Mouse (Mus musculus) midbrain, embryonic 11.5 days (tissue): ENCODE measurements at regions not wholly inside any gene's neighbourhood (a gene's known extent, or its start where the extent isn't known, plus 50 kb on each side); places are given as distances from the start of the nearest gene placed in this dataset.

Experiments used
- ATAC-seq: fragments of 200-750 bp; cut with Nextera tagmentation; 2 replicates; pipeline ENCODE4 v1.8.0; 2017; ENCODE audit warnings: moderate TSS enrichment, moderate library complexity; ENCODE audit not compliant: low FRiP score
- DNase-seq: peaks from one replicate; pipeline ENCODE4 v3.0.0; 2015; ENCODE audit warnings: low spot score; ENCODE audit errors: missing footprints
- H3K27ac ChIP-seq: fragments of 300-500 bp; sonication (generic); 2 replicates; pipeline ENCODE4 v1.5.1; 2014; ENCODE audit warnings: low read depth, low read length
- H3K27me3 ChIP-seq: fragments of 300-500 bp; sonication (generic); 2 replicates; pipeline ENCODE4 v1.6.1; 2014; ENCODE audit warnings: mild to moderate bottlenecking, low read length, moderate library complexity, mixed read lengths; ENCODE audit not compliant: control insufficient read depth, insufficient read depth
- H3K36me3 ChIP-seq: fragments of 300-500 bp; sonication (generic); 2 replicates; pipeline ENCODE4 v1.6.1; 2014; ENCODE audit warnings: mild to moderate bottlenecking, low read length, moderate library complexity, mixed read lengths; ENCODE audit not compliant: control insufficient read depth, insufficient read depth
- H3K4me1 ChIP-seq: fragments of 300-500 bp; sonication (generic); 2 replicates; pipeline ENCODE4 v1.6.1; 2014; ENCODE audit warnings: low read length; ENCODE audit not compliant: control insufficient read depth, insufficient read depth
- H3K4me2 ChIP-seq: fragments of 300-500 bp; sonication (generic); 2 replicates; pipeline ENCODE4 v1.6.1; 2014; ENCODE audit warnings: mild to moderate bottlenecking, moderate library complexity
- H3K4me3 ChIP-seq: fragments of 300-500 bp; sonication (generic); 2 replicates; pipeline ENCODE4 v1.5.1; 2014; ENCODE audit warnings: low read depth, low read length
- H3K9ac ChIP-seq: fragments of 300-500 bp; sonication (generic); 2 replicates; pipeline ENCODE4 v1.6.1; 2014; ENCODE audit warnings: low read length
- H3K9me3 ChIP-seq: fragments of 300-500 bp; sonication (generic); 2 replicates; pipeline ENCODE4 v1.6.1; 2016; ENCODE audit warnings: low read length; ENCODE audit not compliant: control insufficient read depth
- WGBS: fragments of 180-500 bp; shearing (Covaris S2); extraction: QIAGEN DNeasy Blood & Tissue Kit; methylation state at CpG from one replicate; pipeline ENCODE4 v1.1.7; 2014; 5-methylcytosine and 5-hydroxymethylcytosine counted together

- no peak overlapping the region for H3K4me3 ChIP-seq
- DNase-seq (no peak), ATAC-seq (no peak)
- no peak overlapping the region for H3K9ac ChIP-seq
- no peaks in the 10 kb centered on the region; the same call in 1 of the 2 replicates for H3K9me3 ChIP-seq
- peaks cover 2% of the 10 kb centered on the region; the same call in 1 of the 2 replicates for H3K4me1 ChIP-seq
- no peaks in the 10 kb centered on the region for H3K27me3 ChIP-seq
- H3K27ac ChIP-seq = no peak overlapping the region; the same call in 1 of the 2 replicates
- no peaks in the 10 kb centered on the region for H3K36me3 ChIP-seq
- 78% methylated on average over 7 of the region's 7 CpGs for WGBS
- H3K4me2 ChIP-seq = no peak overlapping the region
Observed at GRCm38 (mm10) chr13:44453131-44453530, 276.1 kb upstream of the Jarid2 start.

- Histone ChIP-seq H3K4me3 (no peak overlapping the region), H3K36me3 (no peaks in the 10 kb centered on the region), H3K9ac (no peak overlapping the region), H3K4me2 (no peak overlapping the region), H3K4me1 (peaks cover 4% of the 10 kb centered on the region; the same call in 1 of the 2 replicates), H3K27me3 (no peaks in the 10 kb centered on the region), H3K27ac (no peak overlapping the region), H3K9me3 (no peaks in the 10 kb centered on the region; the same call in 1 of the 2 replicates)
- 53% methylated on average over 9 of the region's 9 CpGs for WGBS
- no peak for ATAC-seq
- peak; percentile 88 for DNase-seq
Observed at GRCm38 (mm10) chr13:44454136-44454535, 275.1 kb upstream of the Jarid2 start.

GRCm38 (mm10) chr13:44455193-44455592, 274.1 kb upstream of the Jarid2 start:
- no peak overlapping the region for H3K4me2 ChIP-seq
- no peaks in the 10 kb centered on the region for H3K36me3 ChIP-seq
- H3K27ac ChIP-seq = no peak overlapping the region
- DNase-seq (no peak), ATAC-seq (no peak)
- no peak overlapping the region for H3K9ac ChIP-seq
- H3K4me1 ChIP-seq = peaks cover 4% of the 10 kb centered on the region; the same call in 1 of the 2 replicates
- no peaks in the 10 kb centered on the region; the same call in 1 of the 2 replicates for H3K9me3 ChIP-seq
- H3K27me3 ChIP-seq = no peaks in the 10 kb centered on the region
- 57% methylated on average over 5 of the region's 5 CpGs for WGBS
- no peak overlapping the region for H3K4me3 ChIP-seq

GRCm38 (mm10) chr13:44458744-44459143, 270.5 kb upstream of the Jarid2 start:
- no peak overlapping the region for H3K9ac ChIP-seq
- H3K27me3 ChIP-seq = no peaks in the 10 kb centered on the region
- no peaks in the 10 kb centered on the region; the same call in 1 of the 2 replicates for H3K9me3 ChIP-seq
- peaks cover 4% of the 10 kb centered on the region; the same call in 1 of the 2 replicates for H3K4me1 ChIP-seq
- 40% methylated on average over 3 of the region's 3 CpGs for WGBS
- no peak overlapping the region for H3K4me3 ChIP-seq
- H3K36me3 ChIP-seq = no peaks in the 10 kb centered on the region
- no peak for DNase-seq
- no peak for ATAC-seq
- no peak overlapping the region for H3K4me2 ChIP-seq
- H3K27ac ChIP-seq = no peak overlapping the region

GRCm38 (mm10) chr13:44459148-44459547, 270.1 kb upstream of the Jarid2 start:
- H3K4me1 ChIP-seq = peaks cover 4% of the 10 kb centered on the region; the same call in 1 of the 2 replicates
- H3K9ac ChIP-seq = no peak overlapping the region
- H3K27ac ChIP-seq = no peak overlapping the region
- WGBS = 24% methylated on average over 4 of the region's 4 CpGs
- H3K4me3 ChIP-seq = no peak overlapping the region
- ATAC-seq (no peak), DNase-seq (no peak)
- no peaks in the 10 kb centered on the region for H3K27me3 ChIP-seq
- H3K36me3 ChIP-seq = no peaks in the 10 kb centered on the region
- H3K4me2 ChIP-seq = no peak overlapping the region
- no peaks in the 10 kb centered on the region; the same call in 1 of the 2 replicates for H3K9me3 ChIP-seq

- Histone ChIP-seq H3K4me1 (0 out of 2 replicates have a peak, but pooled peaks cover 2% of the 10 kb centered on the region), H3K9ac (no peak overlapping the region), H3K27ac (no peak overlapping the region), H3K36me3 (no peaks in the 10 kb centered on the region), H3K27me3 (no peaks in the 10 kb centered on the region), H3K9me3 (no peaks in the 10 kb centered on the region), H3K4me3 (no peak overlapping the region), H3K4me2 (no peak overlapping the region)
- ATAC-seq (no peak), DNase-seq (no peak)
- 95% methylated on average over 4 of the region's 4 CpGs for WGBS
Observed at GRCm38 (mm10) chr13:44463675-44464074, 265.6 kb upstream of the Jarid2 start.

GRCm38 (mm10) chr13:44465567-44465966, 263.7 kb upstream of the Jarid2 start:
- no peak overlapping the region for H3K9ac ChIP-seq
- H3K27ac ChIP-seq = no peak overlapping the region
- ATAC-seq = no peak
- no peak for DNase-seq
- H3K4me1 ChIP-seq = no peaks in the 10 kb centered on the region
- no peaks in the 10 kb centered on the region for H3K36me3 ChIP-seq
- no peaks in the 10 kb centered on the region for H3K27me3 ChIP-seq
- H3K4me2 ChIP-seq = no peak overlapping the region
- H3K4me3 ChIP-seq = no peak overlapping the region
- H3K9me3 ChIP-seq = no peaks in the 10 kb centered on the region
- 89% methylated on average over 7 of the region's 7 CpGs for WGBS

- Histone ChIP-seq H3K9me3 (no peaks in the 10 kb centered on the region), H3K4me1 (peaks cover 14% of the 10 kb centered on the region), H3K9ac (no peak overlapping the region), H3K27ac (no peak overlapping the region), H3K4me2 (no peak overlapping the region), H3K36me3 (no peaks in the 10 kb centered on the region), H3K4me3 (no peak overlapping the region), H3K27me3 (no peaks in the 10 kb centered on the region)
- no peak for DNase-seq
- no peak for ATAC-seq
- WGBS = 80% methylated on average over 14 of the region's 14 CpGs
Observed at GRCm38 (mm10) chr13:44468963-44469674, 260.2 kb upstream of the Jarid2 start.

GRCm38 (mm10) chr13:44469675-44470074, 259.6 kb upstream of the Jarid2 start:
- no peak overlapping the region for H3K4me3 ChIP-seq
- no peaks in the 10 kb centered on the region for H3K36me3 ChIP-seq
- DNase-seq (no peak), ATAC-seq (no peak)
- no peak overlapping the region for H3K27ac ChIP-seq
- WGBS = 89% methylated on average over 6 of the region's 6 CpGs
- H3K4me1 ChIP-seq = peaks cover 14% of the 10 kb centered on the region
- H3K9ac ChIP-seq = no peak overlapping the region
- no peak overlapping the region for H3K4me2 ChIP-seq
- no peaks in the 10 kb centered on the region for H3K27me3 ChIP-seq
- H3K9me3 ChIP-seq = no peaks in the 10 kb centered on the region
